Mouse (Mus musculus): Measurements from ENCODE around the gene Snrpa1. TPM values are rescaled to one million over a fixed set of nuclear protein-coding genes. Genes with fewer than 3 reads are reported as not detected.

Snrpa1 gene
- polyA plus RNA-seq, 2 experiments from 2014 or later, result 133 to 154 TPM

GRCm38 (mm10) chr7:66079364-66080230, 20.8 kb downstream of the Snrpa1 start, which contains the start of gene Selenos:
TSS of gene Selenos (plus strand) at chr7:66079649.
- ATAC-seq, result peak; percentile 99

DNA sequence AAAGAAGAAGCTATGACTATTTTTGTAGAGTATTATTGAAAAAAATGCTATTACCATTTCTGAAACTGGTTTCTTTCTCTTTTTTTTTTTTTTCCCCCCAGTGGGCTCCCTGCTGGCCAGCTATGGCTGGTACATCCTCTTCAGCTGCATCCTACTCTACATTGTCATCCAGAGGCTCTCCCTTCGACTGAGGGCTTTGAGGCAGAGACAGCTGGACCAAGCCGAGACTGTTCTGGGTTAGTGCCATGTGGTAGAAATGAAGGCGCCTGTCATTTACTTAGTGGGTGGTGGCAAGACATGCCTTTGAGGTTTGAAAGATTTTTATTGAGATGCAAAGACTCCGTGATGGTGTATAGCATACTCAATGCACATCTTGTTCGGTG, 21.4 kb downstream of the Snrpa1 start:
- no peak for ATAC-seq

GRCm38 (mm10) chr7:66083757-66084156, 25.0 kb downstream of the Snrpa1 start:
- no peak for ATAC-seq

- no peak for ATAC-seq
Measured at GRCm38 (mm10) chr7:66084546-66084945, 25.7 kb downstream of the Snrpa1 start.

DNA sequence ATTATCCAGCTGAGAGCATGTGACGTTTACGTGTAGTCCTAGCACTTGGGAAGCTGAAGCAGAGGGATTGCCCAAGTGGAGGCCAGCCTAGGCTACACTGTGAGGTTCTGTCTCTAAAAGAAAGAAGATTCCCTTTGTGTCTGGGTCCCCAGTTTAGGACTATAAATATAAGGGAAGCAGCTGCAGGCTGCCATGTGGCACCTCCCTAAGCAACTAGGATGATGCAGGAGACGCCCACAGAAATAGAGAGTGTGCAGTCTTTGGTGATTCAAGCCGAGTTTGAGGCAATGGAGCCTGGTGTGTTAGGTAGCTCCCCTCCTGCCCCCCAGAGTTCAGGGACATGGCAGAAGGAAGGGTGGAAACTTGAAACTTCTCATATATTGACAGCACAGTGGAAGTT, 28.8 kb downstream of the Snrpa1 start:
- no peak for ATAC-seq

GRCm38 (mm10) chr7:66088077-66088476, 29.3 kb downstream of the Snrpa1 start:
- no peak for ATAC-seq

DNA sequence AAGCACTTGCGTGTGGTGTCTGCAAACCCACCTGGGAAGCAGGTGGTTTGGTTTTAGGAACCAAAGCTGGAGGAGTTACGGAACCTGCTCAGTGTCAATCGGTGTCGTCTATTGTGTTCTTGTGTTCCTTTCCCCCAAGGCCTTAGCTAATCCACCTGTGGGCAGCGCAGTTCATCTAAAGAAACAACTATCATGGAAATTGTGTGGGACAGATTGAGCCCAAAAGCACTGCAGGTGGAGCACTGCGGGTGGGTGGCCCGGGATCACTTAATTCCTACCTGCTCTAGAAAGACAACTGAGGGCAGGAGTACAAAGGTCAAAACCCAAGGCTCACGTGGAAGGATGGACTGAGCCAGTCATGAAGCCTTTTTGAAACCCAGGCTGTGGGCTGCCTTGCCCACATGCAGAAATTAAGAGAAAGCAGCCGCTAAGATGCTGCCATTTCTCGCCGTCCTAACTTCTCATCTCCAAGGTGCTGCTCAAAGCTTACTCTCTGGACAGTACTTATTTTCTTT, 31.9 kb downstream of the Snrpa1 start:
- ATAC-seq, result no peak

- no peak for ATAC-seq
Measured at GRCm38 (mm10) chr7:66091553-66091952, 32.8 kb downstream of the Snrpa1 start.

DNA sequence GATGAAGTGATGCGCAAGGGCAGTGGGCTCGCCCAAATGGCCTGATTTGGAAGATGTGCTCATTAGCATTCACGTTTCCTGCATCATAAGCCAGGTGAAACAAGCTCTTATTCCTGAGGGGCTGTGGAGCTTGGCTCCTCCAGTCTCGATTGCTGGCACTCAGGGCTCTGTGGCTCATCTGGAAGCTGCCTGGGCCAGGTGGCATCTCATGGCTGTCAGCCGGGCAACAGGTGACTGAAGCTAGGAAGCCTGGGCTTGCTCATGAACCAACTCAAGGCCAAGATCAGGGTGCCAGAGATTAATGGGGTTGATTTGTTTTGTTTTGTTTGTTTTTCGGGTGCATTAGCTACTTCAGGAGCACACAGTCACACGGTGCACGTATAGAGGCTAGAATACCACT, 33.9 kb downstream of the Snrpa1 start:
- ATAC-seq, result no peak

- ATAC-seq, result no peak
Measured at GRCm38 (mm10) chr7:66094141-66094540, 35.3 kb downstream of the Snrpa1 start.

- ATAC-seq, result no peak
Measured at GRCm38 (mm10) chr7:66098803-66099202, 40.0 kb downstream of the Snrpa1 start.

DNA sequence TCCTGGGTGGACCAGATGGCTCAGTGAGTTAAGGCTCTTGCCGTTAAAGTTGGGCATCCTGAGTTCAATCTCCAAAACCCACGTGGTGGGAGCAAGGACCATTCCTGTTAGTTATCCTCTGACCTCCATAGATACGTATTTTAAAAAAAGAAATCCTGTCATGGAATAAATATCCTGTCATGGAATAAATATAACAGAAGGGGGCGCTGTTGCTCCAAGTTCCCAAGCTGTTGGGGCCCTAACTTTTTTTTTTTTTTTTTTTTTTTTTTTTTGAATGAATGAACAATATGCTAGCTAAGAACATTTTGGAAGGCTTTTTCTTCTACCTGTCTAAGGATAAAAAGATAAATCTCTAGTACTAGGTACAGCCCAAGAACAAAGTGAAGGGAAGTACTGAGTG, 43.1 kb downstream of the Snrpa1 start:
- peak; percentile 64 for ATAC-seq

- no peak for ATAC-seq
Measured at GRCm38 (mm10) chr7:66104531-66104930, 45.7 kb downstream of the Snrpa1 start.

- no peak for ATAC-seq
Measured at GRCm38 (mm10) chr7:66105771-66106170, 47.0 kb downstream of the Snrpa1 start.

DNA sequence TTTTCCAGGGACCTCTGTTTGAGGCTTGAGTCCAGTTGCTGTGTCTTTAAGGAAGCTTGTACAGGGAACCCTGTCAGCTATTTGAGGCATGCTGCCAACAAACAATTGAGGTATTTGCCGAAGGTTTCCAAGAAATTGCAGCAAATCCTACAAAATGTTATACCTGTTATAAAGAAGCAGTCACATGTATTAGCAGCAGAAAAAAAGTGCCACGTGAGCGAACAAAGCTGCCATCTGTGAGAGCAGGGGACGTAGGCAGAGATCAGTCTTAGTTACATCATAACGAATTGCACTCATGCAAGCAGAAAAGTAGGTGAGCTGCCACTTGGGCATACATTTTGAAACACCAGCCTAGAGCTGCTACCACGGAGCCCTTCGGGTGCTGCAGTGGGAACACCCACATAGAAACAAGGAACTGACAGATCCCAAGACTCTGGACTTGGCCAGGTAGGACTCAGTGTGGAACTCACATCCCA, 47.8 kb downstream of the Snrpa1 start:
- no peak for ATAC-seq

- no peak for ATAC-seq
Measured at GRCm38 (mm10) chr7:66107206-66107605, 48.4 kb downstream of the Snrpa1 start.

DNA sequence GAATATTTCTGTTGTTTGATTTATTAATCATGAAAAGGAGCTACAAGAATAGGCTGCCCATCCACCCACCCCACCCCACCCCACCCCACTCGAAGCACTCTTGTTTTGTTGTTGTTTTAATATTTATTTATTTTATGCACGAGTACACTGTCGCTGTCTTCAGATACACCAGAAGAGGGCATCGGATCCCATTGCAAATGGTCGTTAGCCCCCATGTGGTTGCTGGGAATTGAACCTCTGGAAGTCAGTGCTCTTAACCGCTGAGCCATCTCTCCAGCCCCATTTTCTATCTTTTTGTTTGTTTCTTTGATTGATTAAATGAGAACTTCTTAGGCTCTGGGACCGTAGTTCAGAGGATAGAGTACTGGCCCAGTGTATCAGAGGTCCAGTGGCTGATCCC, 49.1 kb downstream of the Snrpa1 start:
- ATAC-seq, result no peak

GRCm38 (mm10) chr7:66108961-66109854, 50.4 kb downstream of the Snrpa1 start, which contains the start of gene Chsy1:
TSS of gene Chsy1 (plus strand) at chr7:66109515.
- peak; percentile 71 for ATAC-seq

DNA sequence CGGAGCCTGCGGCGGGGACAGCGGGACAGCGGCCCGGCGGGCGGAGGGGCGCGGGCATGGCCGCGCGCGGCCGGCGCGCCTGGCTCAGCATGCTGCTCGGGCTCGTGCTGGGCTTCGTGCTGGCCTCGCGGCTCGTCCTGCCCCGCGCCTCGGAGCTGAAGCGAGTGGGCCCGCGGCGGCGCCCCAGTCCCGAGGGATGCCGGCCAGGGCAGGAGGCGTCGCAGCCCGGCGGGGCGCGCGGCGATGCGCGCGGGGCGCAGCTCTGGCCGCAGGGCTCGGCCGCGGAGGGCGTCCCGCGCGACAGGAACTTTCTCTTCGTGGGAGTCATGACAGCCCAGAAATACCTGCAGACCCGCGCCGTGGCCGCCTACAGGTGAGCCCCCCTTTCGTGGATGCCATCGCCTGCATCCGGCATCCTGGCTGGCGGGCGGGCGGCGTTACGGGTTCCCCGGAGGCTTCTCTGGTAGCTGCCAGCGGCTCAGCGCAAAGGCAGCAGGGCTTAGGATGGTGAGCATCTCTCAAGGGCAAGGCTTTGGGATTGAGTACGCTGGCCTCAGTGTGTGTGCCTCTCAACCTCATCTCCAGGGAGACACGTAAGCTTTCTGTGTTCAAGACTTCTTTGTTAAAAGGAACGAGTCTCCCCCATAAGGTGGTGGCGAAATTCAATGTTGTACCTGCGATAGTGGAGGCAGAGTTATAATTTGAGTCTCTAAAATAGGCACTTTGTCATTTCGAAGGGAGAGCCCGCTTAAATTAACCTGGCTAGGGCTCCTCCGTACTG, 51.2 kb downstream of the Snrpa1 start:
- ATAC-seq, result peak; percentile 50

DNA sequence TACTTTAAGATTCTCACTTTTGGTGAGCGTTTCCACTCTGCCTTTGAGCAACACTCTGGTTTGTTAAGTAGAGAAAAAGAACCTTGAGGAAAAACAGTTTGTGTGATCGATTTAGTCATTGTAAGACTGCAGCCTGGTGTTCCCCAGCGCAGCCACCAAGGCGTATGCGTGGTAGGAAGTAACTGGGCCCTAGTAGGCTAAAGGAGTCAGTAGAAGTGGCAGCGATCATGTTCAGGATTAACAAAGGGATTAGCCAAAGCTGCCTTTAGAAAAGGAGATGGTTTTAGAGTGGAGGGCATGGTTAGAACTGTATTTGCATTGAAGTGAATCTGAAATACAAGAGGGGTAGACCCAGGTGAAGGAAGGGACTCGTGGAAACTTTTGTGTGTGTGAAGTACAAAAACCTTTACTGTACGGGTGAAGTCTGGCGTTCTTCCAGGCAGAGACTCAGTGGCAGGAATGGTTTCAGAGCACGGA, 51.9 kb downstream of the Snrpa1 start:
- ATAC-seq, result peak; percentile 13

DNA sequence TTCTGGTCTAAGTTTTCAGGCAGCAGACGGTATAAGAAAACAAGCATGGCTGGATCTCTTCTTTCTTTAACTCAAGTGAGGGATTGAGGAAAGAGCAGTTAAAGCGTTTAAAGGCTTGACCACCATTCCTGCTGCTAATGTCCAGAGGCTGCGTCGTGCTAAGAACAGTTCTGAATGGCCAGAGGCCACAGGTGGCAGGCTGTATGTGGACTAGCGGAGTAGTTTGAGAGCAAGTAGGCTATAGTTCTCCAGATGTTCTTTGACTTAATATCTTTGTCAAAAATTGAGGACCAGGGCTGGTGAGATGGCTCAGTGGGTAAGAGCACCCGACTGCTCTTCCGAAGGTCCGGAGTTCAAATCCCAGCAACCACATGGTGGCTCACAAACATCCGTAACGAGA, 52.4 kb downstream of the Snrpa1 start:
- ATAC-seq, result no peak

DNA sequence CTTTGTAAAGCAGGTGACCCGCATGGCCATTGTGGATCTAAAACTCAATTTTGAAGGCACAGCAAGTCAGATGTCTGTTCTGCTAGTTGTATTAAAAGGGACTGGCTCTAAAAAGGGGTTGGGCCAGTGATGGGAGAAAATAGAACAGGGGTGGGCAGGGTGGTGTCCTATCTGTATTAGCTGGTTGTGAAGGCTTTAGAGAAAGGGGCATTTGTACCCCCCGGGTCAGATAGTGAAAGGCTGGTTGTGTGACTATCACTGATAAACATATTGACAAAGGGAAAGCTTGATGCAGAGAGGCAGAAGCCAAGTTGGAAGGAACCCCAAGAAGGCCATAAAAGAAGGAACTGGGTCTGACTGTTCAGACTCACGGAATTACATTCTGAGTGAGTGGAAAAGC, 54.8 kb downstream of the Snrpa1 start:
- no peak for ATAC-seq
